Mouse (Mus musculus) ES-E14 (cell line): Measurements from ENCODE around the gene Arsk.

ENCODE experiments used
- CHD2 ChIP-seq: IDR thresholded peaks from 2 replicates; pipeline ENCODE4 v1.6.1; 2014; ENCODE audit warnings: mild to moderate bottlenecking, low read depth, low read length, inconsistent platforms
- MAFK ChIP-seq: IDR thresholded peaks from 2 replicates; pipeline ENCODE4 v1.6.1; 2014; ENCODE audit warnings: mild to moderate bottlenecking, low read depth, low read length, inconsistent platforms; ENCODE audit not compliant: insufficient read depth
- ZC3H11A ChIP-seq: IDR thresholded peaks from 2 replicates; pipeline ENCODE4 v1.6.1; 2012; ENCODE audit warnings: low read depth, mild to moderate bottlenecking, inconsistent platforms, low read length, borderline replicate concordance
- ZNF384 ChIP-seq: IDR thresholded peaks from 2 replicates; pipeline ENCODE4 v1.6.1; 2012; ENCODE audit warnings: low read depth, low read length, inconsistent platforms

DNA sequence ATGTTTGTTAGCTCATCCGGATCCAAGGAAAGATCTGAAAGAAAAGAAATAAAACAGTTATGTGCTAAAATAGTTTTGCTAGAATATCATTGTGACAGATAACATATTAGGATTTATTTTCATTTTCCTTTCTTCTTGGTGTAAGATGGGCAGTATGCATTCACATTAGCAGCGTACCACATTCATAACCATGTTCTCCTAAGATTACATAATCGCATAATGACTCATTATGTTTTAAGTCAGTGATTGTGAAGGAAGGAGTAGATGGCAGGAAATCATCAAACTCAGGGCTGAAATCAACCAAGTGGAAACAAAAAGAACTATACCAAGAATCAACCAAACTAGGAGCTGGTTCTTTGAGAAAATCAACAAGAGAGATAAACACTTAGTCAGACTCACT lies 35.9 kb downstream of the Arsk start:
- TF ChIP-seq CHD2 (no peak), ZNF384 (no peak), ZC3H11A (no peak), MAFK (no peak)
